Mouse (Mus musculus) CH12.LX (cell line): ENCODE results near the gene Slc16a12. TPM values are rescaled to one million over a fixed set of nuclear protein-coding genes. Genes with fewer than 3 reads are reported as not detected.

Experiments used
- DNase-seq: peaks from one replicate; pipeline ENCODE4 v3.0.0-alpha.2; 2013; ENCODE audit errors: extremely low read depth
- H3K27ac ChIP-seq: 2 replicates; pipeline ENCODE4 v1.5.1; 2012; ENCODE audit warnings: low read depth, mild to moderate bottlenecking, control low read depth, moderate library complexity; ENCODE audit not compliant: insufficient read depth
- H3K27me3 ChIP-seq: replicated peaks from 2 replicates; pipeline ENCODE3; 2012; ENCODE audit warnings: inconsistent platforms
- H3K36me3 ChIP-seq, 2 experiments: replicated peaks in 1 of 2; 2 replicates each; pipeline versions ENCODE3 to v1.6.1; 2012; ENCODE audit warnings: inconsistent platforms in 1 of 2, low read length in 1 of 2, mild to moderate bottlenecking in 1 of 2, mixed read lengths in 1 of 2, moderate library complexity in 1 of 2; ENCODE audit not compliant: control insufficient read depth in 1 of 2, insufficient read depth in 1 of 2
- H3K4me1 ChIP-seq, 2 experiments: 2 replicates each; pipeline ENCODE4 v1.6.1; 2012; ENCODE audit warnings: inconsistent platforms in 1 of 2, moderate library complexity in 1 of 2; ENCODE audit not compliant: insufficient read depth in 2 of 2, control insufficient read depth in 1 of 2
- H3K4me2 ChIP-seq: 2 replicates; pipeline ENCODE4 v1.6.1; 2012; ENCODE audit warnings: low read depth, mild to moderate bottlenecking, control low read depth; ENCODE audit not compliant: poor library complexity, insufficient read depth, severe bottlenecking
- H3K4me3 ChIP-seq, 3 experiments: fragments of 150-350 bp in 1 of 3; sonication (generic) in 1 of 3; replicated peaks in 1 of 3; 2 replicates each; pipeline versions ENCODE3 to v1.5.1; 2011 to 2012; ENCODE audit warnings: low read depth in 2 of 3, low read length in 2 of 3, mild to moderate bottlenecking in 2 of 3, moderate library complexity in 2 of 3, control low read depth in 1 of 3, improper control_type of control experiment in 1 of 3, inconsistent platforms in 1 of 3, mixed read lengths in 1 of 3; ENCODE audit not compliant: poor library complexity in 1 of 3
- H3K79me2 ChIP-seq: replicated peaks from 2 replicates; pipeline ENCODE4 v1.6.1; 2012; ENCODE audit warnings: mild to moderate bottlenecking, moderate library complexity; ENCODE audit not compliant: control insufficient read depth, poor library complexity, insufficient read depth, severe bottlenecking; ENCODE audit errors: extremely low read depth
- H3K9ac ChIP-seq: 2 replicates; pipeline ENCODE4 v1.6.1; 2012; ENCODE audit warnings: low read depth, mild to moderate bottlenecking, control low read depth, moderate library complexity; ENCODE audit not compliant: insufficient read depth
- H3K9me3 ChIP-seq: replicated peaks from 2 replicates; pipeline ENCODE3; 2012; ENCODE audit warnings: low read length, inconsistent platforms, mixed read lengths
- BHLHE40 ChIP-seq: IDR thresholded peaks from 2 replicates; pipeline ENCODE4 v1.6.1; 2011; ENCODE audit warnings: mild to moderate bottlenecking, low read depth, low read length, improper control_type of control experiment
- CHD1 ChIP-seq: IDR thresholded peaks from 2 replicates; pipeline ENCODE4 v1.6.1; 2012; ENCODE audit warnings: low read depth, low read length, improper control_type of control experiment, inconsistent platforms
- CHD2 ChIP-seq: IDR thresholded peaks from 2 replicates; pipeline ENCODE4 v1.6.1; 2011; ENCODE audit warnings: low read length, improper control_type of control experiment
- CTCF ChIP-seq, 2 experiments: IDR thresholded peaks in 1 of 2; conservative IDR thresholded peaks in 1 of 2; 2 replicates each; pipeline ENCODE4 v1.5.1; 2011 to 2012; ENCODE audit warnings: low read depth in 2 of 2, low read length in 2 of 2, improper control_type of control experiment in 1 of 2, inconsistent platforms in 1 of 2, mild to moderate bottlenecking in 1 of 2, moderate library complexity in 1 of 2
- E2F4 ChIP-seq: IDR thresholded peaks from 2 replicates; pipeline ENCODE4 v1.6.1; 2011; ENCODE audit warnings: low read depth, low read length, improper control_type of control experiment; ENCODE audit not compliant: insufficient replicate concordance
- ELF1 ChIP-seq: IDR thresholded peaks from 2 replicates; pipeline ENCODE4 v1.6.1; 2014; ENCODE audit warnings: low read depth, mild to moderate bottlenecking, inconsistent platforms, low read length, improper control_type of control experiment
- EP300 ChIP-seq: IDR thresholded peaks from 2 replicates; pipeline ENCODE4 v1.6.1; 2011; ENCODE audit warnings: low read length, improper control_type of control experiment
- ETS1 ChIP-seq: conservative IDR thresholded peaks from 2 replicates; pipeline ENCODE4 v1.6.1; 2012; ENCODE audit warnings: low read depth, mild to moderate bottlenecking, inconsistent platforms, low read length, improper control_type of control experiment, moderate library complexity
- GABPA ChIP-seq: IDR thresholded peaks from 2 replicates; pipeline ENCODE4 v1.6.1; 2012; ENCODE audit warnings: low read depth, low read length, improper control_type of control experiment, inconsistent platforms; ENCODE audit not compliant: insufficient replicate concordance
- IRF4 ChIP-seq: IDR thresholded peaks from 2 replicates; pipeline ENCODE4 v1.6.1; 2014; ENCODE audit warnings: low read depth, mild to moderate bottlenecking, inconsistent platforms, low read length, improper control_type of control experiment
- JUN ChIP-seq: IDR thresholded peaks from 2 replicates; pipeline ENCODE4 v1.6.1; 2011; ENCODE audit warnings: low read depth, mild to moderate bottlenecking, low read length, improper control_type of control experiment, moderate library complexity; ENCODE audit not compliant: insufficient read depth
- JUND ChIP-seq: conservative IDR thresholded peaks from 2 replicates; pipeline ENCODE4 v1.6.1; 2011; ENCODE audit warnings: low read depth, low read length, improper control_type of control experiment
- KAT2A ChIP-seq: IDR thresholded peaks from 2 replicates; pipeline ENCODE4 v1.6.1; 2012; ENCODE audit warnings: low read length, improper control_type of control experiment, inconsistent platforms; ENCODE audit not compliant: insufficient replicate concordance
- MAFK ChIP-seq: IDR thresholded peaks from 2 replicates; pipeline ENCODE4 v1.6.1; 2011; ENCODE audit warnings: low read length, improper control_type of control experiment; ENCODE audit not compliant: insufficient replicate concordance
- MAX ChIP-seq: IDR thresholded peaks from 2 replicates; pipeline ENCODE4 v1.6.1; 2011; ENCODE audit warnings: low read length, improper control_type of control experiment
- MAZ ChIP-seq: IDR thresholded peaks from 2 replicates; pipeline ENCODE4 v1.6.1; 2012; ENCODE audit warnings: low read depth, mild to moderate bottlenecking, inconsistent platforms, low read length, improper control_type of control experiment, moderate library complexity
- MXI1 ChIP-seq: IDR thresholded peaks from 2 replicates; pipeline ENCODE4 v1.6.1; 2011; ENCODE audit warnings: mild to moderate bottlenecking, low read depth, low read length, improper control_type of control experiment
- MYC ChIP-seq: IDR thresholded peaks from 2 replicates; pipeline ENCODE4 v1.6.1; 2011; ENCODE audit warnings: low read depth, mild to moderate bottlenecking, improper control_type of control experiment, low read length
- NRF1 ChIP-seq: IDR thresholded peaks from 2 replicates; pipeline ENCODE4 v1.6.1; 2014; ENCODE audit warnings: low read depth, mild to moderate bottlenecking, inconsistent platforms, low read length, improper control_type of control experiment, moderate library complexity
- PAX5 ChIP-seq: IDR thresholded peaks from 2 replicates; pipeline ENCODE4 v1.6.1; 2012; ENCODE audit warnings: low read length, inconsistent platforms, mixed read lengths
- POLR2A ChIP-seq: IDR thresholded peaks from 2 replicates; pipeline ENCODE4 v1.6.1; 2011; ENCODE audit warnings: low read depth, mild to moderate bottlenecking, improper control_type of control experiment, low read length
- POLR2AphosphoS2 ChIP-seq: IDR thresholded peaks from 2 replicates; pipeline ENCODE4 v1.6.1; 2011; ENCODE audit warnings: low read depth, low read length, improper control_type of control experiment
- RCOR1 ChIP-seq: conservative IDR thresholded peaks from 2 replicates; pipeline ENCODE4 v1.6.1; 2012; ENCODE audit warnings: low read depth, mild to moderate bottlenecking, inconsistent platforms, low read length, improper control_type of control experiment
- SIN3A ChIP-seq: IDR thresholded peaks from 2 replicates; pipeline ENCODE4 v1.6.1; 2012; ENCODE audit warnings: low read length, improper control_type of control experiment, inconsistent platforms
- TBP ChIP-seq: conservative IDR thresholded peaks from 2 replicates; pipeline ENCODE4 v1.6.1; 2011; ENCODE audit warnings: low read depth, low read length, improper control_type of control experiment
- TCF12 ChIP-seq: IDR thresholded peaks from 2 replicates; pipeline ENCODE4 v1.6.1; 2014; ENCODE audit warnings: low read depth, mild to moderate bottlenecking, inconsistent platforms, low read length, improper control_type of control experiment
- USF1 ChIP-seq: IDR thresholded peaks from 2 replicates; pipeline ENCODE4 v1.6.1; 2014; ENCODE audit warnings: low read depth, mild to moderate bottlenecking, inconsistent platforms, low read length, improper control_type of control experiment
- USF2 ChIP-seq: conservative IDR thresholded peaks from 2 replicates; pipeline ENCODE4 v1.6.1; 2011; ENCODE audit warnings: low read depth, low read length, improper control_type of control experiment
- ZC3H11A ChIP-seq: IDR thresholded peaks from 2 replicates; pipeline ENCODE4 v1.6.1; 2012; ENCODE audit warnings: low read depth, mild to moderate bottlenecking, inconsistent platforms, low read length, improper control_type of control experiment
- ZKSCAN1 ChIP-seq: IDR thresholded peaks from 2 replicates; pipeline ENCODE4 v1.6.1; 2012; ENCODE audit warnings: low read depth, inconsistent platforms, low read length, improper control_type of control experiment, borderline replicate concordance
- ZMIZ1 ChIP-seq: IDR thresholded peaks from 2 replicates; pipeline ENCODE4 v1.6.1; 2012; ENCODE audit warnings: low read depth, mild to moderate bottlenecking, inconsistent platforms, low read length, improper control_type of control experiment
- ZNF384 ChIP-seq: IDR thresholded peaks from 2 replicates; pipeline ENCODE4 v1.6.1; 2012; ENCODE audit warnings: low read depth, low read length, improper control_type of control experiment, inconsistent platforms
- dilution Hi-C: fragments of 300-500 bp; cut with MboI; formaldehyde crosslinking; loops from 2 replicates; pipeline ENCODE4 v1.14.3; 2020; ENCODE audit warnings: low sequenced_read_pairs; ENCODE audit not compliant: extremely low pct_unique_long_range_greater_than_20kb, extremely low pct_ligation_motif_present
- in situ Hi-C: fragments of 300-500 bp; cut with MboI; formaldehyde crosslinking; loops from 3 replicates; pipeline ENCODE4 v1.14.3; 2019; ENCODE audit warnings: low sequenced_read_pairs, low pct_ligation_motif_present, low pct_unique_long_range_greater_than_20kb, mixed read lengths
- polyA plus RNA-seq: library from polyadenylated mRNA; unstranded; fragments of >175 nt; gene quantifications from 2 replicates; pipeline ENCODE4 v1.2.1, GENCODE M21; 2012; ENCODE audit warnings: low read depth; ENCODE audit not compliant: insufficient read length
- total RNA-seq, 2 experiments: library from RNA; depleted of rRNA; stranded (reverse); fragments of 300-350 nt in 1 of 2; fragments of >200 nt in 1 of 2; gene quantifications; 2 replicates each; pipeline ENCODE4 v1.2.3; 2012 to 2014

Slc16a12 gene
- total and polyA plus RNA-seq, 3 experiments: 0.08 TPM; not detected in 1

DNA sequence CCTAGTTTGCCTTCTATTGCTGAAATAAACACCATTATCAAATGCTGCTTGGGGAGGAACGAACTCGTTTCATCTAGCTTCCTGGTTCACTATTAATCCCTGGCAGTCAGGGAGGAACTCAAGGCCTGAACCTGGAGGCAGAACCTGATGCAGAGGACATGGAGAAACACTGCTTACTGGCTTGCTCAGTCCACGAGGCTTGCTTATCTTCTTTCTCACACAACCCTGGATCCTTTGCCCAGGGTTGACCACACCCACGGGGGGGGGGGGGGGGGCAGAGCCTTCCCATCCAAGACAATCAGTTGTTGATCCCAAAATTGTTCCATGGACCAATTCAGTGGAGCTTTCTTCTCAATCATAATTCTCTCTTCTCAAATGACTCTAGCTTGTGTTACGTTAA is 84.3 kb downstream of the Slc16a12 start:
- peaks cover 0 to 4% of the 10 kb centered on the region in 2 experiments; a peak in 1 of 4 replicates for H3K4me1 ChIP-seq
- no peak overlapping the region for H3K27ac ChIP-seq
- H3K79me2 ChIP-seq: no peaks in the 10 kb centered on the region
- no peak overlapping the region for H3K4me3 ChIP-seq
- H3K27me3 ChIP-seq: no peaks in the 10 kb centered on the region
- TF ChIP-seq ZMIZ1 (no peak), CHD2 (no peak), MAFK (no peak), PAX5 (no peak), JUND (no peak), RCOR1 (no peak), ZC3H11A (no peak), MXI1 (no peak), E2F4 (no peak), ZKSCAN1 (no peak), BHLHE40 (no peak), NRF1 (no peak)
- in situ Hi-C loops (loop anchor here (10.0 kb wide), 2 partner anchors 118 to 328 kb away; no protein-coding TSS in a partner anchor), dilution Hi-C loops (no loop called here)
- no peaks in the 10 kb centered on the region for H3K36me3 ChIP-seq
- no peak overlapping the region for H3K9ac ChIP-seq
- DNase-seq: no peak
- peak overlapping the region; percentile 25; the same call in 1 of the 2 replicates for H3K4me2 ChIP-seq
- H3K9me3 ChIP-seq: no peaks in the 10 kb centered on the region

DNA sequence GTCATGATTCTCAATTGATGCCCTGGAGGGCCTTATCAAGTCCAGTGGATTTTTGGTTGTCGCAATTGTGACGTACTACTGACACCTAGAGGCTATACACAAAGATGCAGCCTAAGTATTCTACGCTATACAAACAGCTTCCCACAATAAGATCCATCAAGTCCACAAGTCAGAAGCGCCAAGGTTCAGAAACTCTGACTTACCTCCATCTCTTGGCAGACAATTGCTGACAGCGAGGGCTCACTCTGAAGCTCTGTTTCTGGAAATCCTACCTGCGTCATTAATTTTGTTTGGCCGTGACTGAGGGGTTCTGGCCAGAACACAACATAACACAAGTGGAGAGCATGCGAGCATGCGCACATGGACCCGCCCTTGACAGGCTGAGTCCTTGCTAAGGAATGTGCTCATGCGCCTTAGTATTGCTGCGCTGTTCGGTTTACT is 85.0 kb downstream of the Slc16a12 start:
- Histone ChIP-seq H3K4me2 (peak overlapping the region; percentile 77), H3K27ac (no peak overlapping the region), H3K9ac (no peak overlapping the region), H3K4me1 (peaks cover 0 to 4% of the 10 kb centered on the region in 2 experiments; a peak in 1 of 4 replicates), H3K4me3 (peak overlapping the region in 2 of 3 experiments; percentile 33 to 38), H3K36me3 (no peaks in the 10 kb centered on the region), H3K27me3 (no peaks in the 10 kb centered on the region), H3K79me2 (no peaks in the 10 kb centered on the region), H3K9me3 (no peaks in the 10 kb centered on the region)
- in situ Hi-C loops: loop anchor here (10.0 kb wide), 2 partner anchors 117 to 327 kb away; no protein-coding TSS in a partner anchor
- dilution Hi-C loops: no loop called here
- DNase-seq: peak; percentile 70
- TF ChIP-seq CTCF (conservative IDR thresholded peaks at IDR 0.05 in 1 of 2, IDR thresholded peaks at IDR 0.05 in 1 of 2; ENCODE audit: low read depth in 2 of 2, low read length in 2 of 2): peak; percentile 65 to 93
- TF ChIP-seq POLR2AphosphoS2: no peak
- TF ChIP-seq POLR2A: no peak
- no peak for TF ChIP-seq MXI1
- TF ChIP-seq MYC: no peak
- TF ChIP-seq SIN3A: no peak
- TF ChIP-seq MAZ: no peak
- no peak for TF ChIP-seq USF1
- no peak for TF ChIP-seq IRF4
- TF ChIP-seq JUN: no peak
- TF ChIP-seq ZNF384: no peak
- no peak for TF ChIP-seq ELF1
- TF ChIP-seq CHD1: no peak
- no peak for TF ChIP-seq RCOR1
- no peak for TF ChIP-seq CHD2
- TF ChIP-seq TCF12: no peak
- TF ChIP-seq USF2: no peak
- no peak for TF ChIP-seq E2F4
- peak; percentile 48; the same call in 1 of the 2 replicates for TF ChIP-seq MAX
- TF ChIP-seq JUND: no peak
- TF ChIP-seq BHLHE40: no peak
- TF ChIP-seq ZKSCAN1: no peak
- no peak for TF ChIP-seq EP300
- no peak for TF ChIP-seq TBP
- TF ChIP-seq KAT2A: no peak
- peak; percentile 75 for TF ChIP-seq NRF1
- no peak for TF ChIP-seq ZMIZ1
- TF ChIP-seq PAX5: no peak
- TF ChIP-seq GABPA: no peak
- TF ChIP-seq ETS1: no peak
- no peak for TF ChIP-seq MAFK
